In genomic region chr13:52853536-52853935, GRCm38 (mm10) we compare ENCODE assay signal across 24 mouse cellular contexts.
DNase-seq lines count a peak whose midpoint lies in the region; ATAC-seq lines count a peak whose summit lies in the region.
"Had no signal": no experiment of that assay in that cellular context is flagged by ENCODE, and none has a peak within 500 bp of the region (broad histone marks: within the 10 kb centered on the region; RNA-seq: fewer than 3 reads in every experiment).

No protein-coding gene starts in this region.

- H3K9me3 ChIP-seq in hindbrain, embryonic 10.5 days = no peaks in the 10 kb centered on the region
- no peaks in the 10 kb centered on the region for H3K9me3 ChIP-seq in hindbrain, embryonic 16.5 days (ENCODE audit: control insufficient read depth, low read length)
- H3K9me3 ChIP-seq: forebrain, embryonic 10.5 days; forebrain, embryonic 13.5 days; hindbrain, embryonic 13.5 days had no signal

- H3K4me1 ChIP-seq in hindbrain, embryonic 10.5 days (replicated peaks) = peaks cover 21% of the 10 kb centered on the region
- no peaks in the 10 kb centered on the region; the same call in 1 of the 2 replicates for H3K4me1 ChIP-seq in hindbrain, embryonic 16.5 days (ENCODE audit: control insufficient read depth, insufficient read depth, low read depth, low read length)

- H3K4me3 ChIP-seq in hindbrain, embryonic 10.5 days = no peak overlapping the region
- H3K4me3 ChIP-seq in hindbrain, embryonic 16.5 days (ENCODE audit: low read length) = no peak overlapping the region
- H3K4me3 ChIP-seq: forebrain, embryonic 10.5 days; forebrain, embryonic 13.5 days; hindbrain, embryonic 13.5 days had no signal

- ATAC-seq in hindbrain, embryonic 16.5 days = no peak
- ATAC-seq: activated CD4-positive, CD25-positive, alpha-beta regulatory T cell, adult 4 months; forebrain, embryonic 13.5 days; forebrain, embryonic 16.5 days; hindbrain, postnatal 0 days; inflammation-experienced regulatory T-cells, adult 6 months; intestine, embryonic 16.5 days had no signal

- H3K9ac ChIP-seq in hindbrain, embryonic 16.5 days (ENCODE audit: low read depth, low read length) = no peak overlapping the region
- H3K9ac ChIP-seq: forebrain, embryonic 13.5 days; hindbrain, embryonic 13.5 days had no signal

- no peak overlapping the region; the same call in 1 of the 2 replicates for H3K27ac ChIP-seq in hindbrain, embryonic 10.5 days
- no peak overlapping the region for H3K27ac ChIP-seq in hindbrain, embryonic 16.5 days (ENCODE audit: low read depth, low read length)
- H3K27ac ChIP-seq: forebrain, embryonic 10.5 days; forebrain, embryonic 13.5 days; hindbrain, embryonic 13.5 days; hindbrain, postnatal 0 days had no signal

- H3K36me3 ChIP-seq in hindbrain, embryonic 10.5 days = no peaks in the 10 kb centered on the region
- no peaks in the 10 kb centered on the region for H3K36me3 ChIP-seq in hindbrain, embryonic 16.5 days (ENCODE audit: control insufficient read depth, insufficient read depth, low read length)
- H3K36me3 ChIP-seq: forebrain, embryonic 10.5 days; hindbrain, embryonic 13.5 days had no signal

- no peak overlapping the region for H3K4me2 ChIP-seq in hindbrain, embryonic 16.5 days (ENCODE audit: low read length)
- H3K4me2 ChIP-seq: forebrain, embryonic 13.5 days; heart, embryonic 11.5 days; hindbrain, embryonic 13.5 days had no signal

- no peaks in the 10 kb centered on the region for H3K27me3 ChIP-seq in hindbrain, embryonic 10.5 days (ENCODE audit: insufficient read depth, poor library complexity, severe bottlenecking)
- H3K27me3 ChIP-seq in hindbrain, embryonic 16.5 days (replicated peaks; ENCODE audit: control insufficient read depth, insufficient read depth, low read length) = no peaks in the 10 kb centered on the region
- H3K27me3 ChIP-seq: forebrain, embryonic 13.5 days; hindbrain, embryonic 13.5 days had no signal

- DNase-seq in hindbrain, embryonic 10.5 days (ENCODE audit: low spot score) = peak; percentile 30
- DNase-seq in embryo, embryonic 10 days (ENCODE audit: low spot score) = peak; percentile 72
- peak; percentile 50 for DNase-seq in embryo, embryonic 9.5 days (ENCODE audit: extremely low spot score)
- DNase-seq in forelimb bud, embryonic 11.5 days (ENCODE audit: low read depth, low spot score) = peak; percentile 41
- DNase-seq in lung, postnatal 36 days = no peak
- DNase-seq in lung, postnatal 14 days = no peak
- no peak for DNase-seq in ovary, adult 18-20 months (ENCODE audit: low spot score)
- DNase-seq: adrenal gland, adult 8-10 months; adrenal gland, postnatal 25 days; cerebellum, adult 11-12 months; cerebellum, adult 9-10 months; cerebellum, postnatal 14 days; gastrocnemius, postnatal 14 days; heart, adult 11 months had no signal

- WGBS in hindbrain, embryonic 10.5 days = 59% methylated on average over 1 of the region's 1 CpGs
- WGBS in hindbrain, embryonic 16.5 days = 100% methylated on average over 1 of the region's 1 CpGs

Comparison
In these comparisons a context has a peak if more than half of its experiments do, and no peak if none do; other contexts are left out.
1. DNase-seq: peak in hindbrain, embryonic 10.5 days (single experiment), embryo, embryonic 10 days (single experiment), embryo, embryonic 9.5 days (single experiment) and forelimb bud, embryonic 11.5 days (single experiment); none in lung, postnatal 36 days (single experiment), lung, postnatal 14 days (single experiment) and ovary, adult 18-20 months (single experiment).